Mouse (Mus musculus) central nervous system, embryonic 18 days (tissue): ENCODE measurements around the gene Fbxw27. TPM values are rescaled to one million over a fixed set of nuclear protein-coding genes. Genes with fewer than 3 reads are reported as not detected.

Experiments used
- polyA plus RNA-seq: library from polyadenylated mRNA; depleted of rRNA; stranded (reverse); fragments of >200 nt; gene quantifications from 2 replicates; pipeline ENCODE4 v1.2.3, GENCODE M21; 2012; rRNA removed

Fbxw27 gene
- polyA plus RNA-seq, result 0.24 TPM in 1 of 2 replicates, not detected in the other

DNA sequence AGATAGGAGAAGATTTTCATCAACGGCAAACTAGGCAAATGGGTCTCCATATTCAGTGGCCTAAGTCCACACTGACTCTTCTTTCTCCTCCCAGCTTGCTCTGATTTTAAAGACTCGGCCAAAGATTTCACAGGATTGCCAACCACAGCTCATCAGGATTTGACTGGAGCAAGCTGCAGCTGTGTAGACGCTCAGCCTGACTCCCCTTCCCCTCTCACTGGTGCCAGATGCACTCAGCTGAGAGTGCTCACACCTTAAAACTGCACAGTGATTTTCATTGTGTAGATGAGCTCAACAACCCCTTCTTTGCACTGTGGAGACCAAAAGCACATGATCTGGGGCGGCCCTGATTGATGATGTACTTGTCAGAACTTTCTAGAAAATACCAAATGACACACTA is at the start of gene Fbxw27:
Fbxw27 (minus strand) TSS at position 101 of the 400 bp plus-strand sequence.

DNA sequence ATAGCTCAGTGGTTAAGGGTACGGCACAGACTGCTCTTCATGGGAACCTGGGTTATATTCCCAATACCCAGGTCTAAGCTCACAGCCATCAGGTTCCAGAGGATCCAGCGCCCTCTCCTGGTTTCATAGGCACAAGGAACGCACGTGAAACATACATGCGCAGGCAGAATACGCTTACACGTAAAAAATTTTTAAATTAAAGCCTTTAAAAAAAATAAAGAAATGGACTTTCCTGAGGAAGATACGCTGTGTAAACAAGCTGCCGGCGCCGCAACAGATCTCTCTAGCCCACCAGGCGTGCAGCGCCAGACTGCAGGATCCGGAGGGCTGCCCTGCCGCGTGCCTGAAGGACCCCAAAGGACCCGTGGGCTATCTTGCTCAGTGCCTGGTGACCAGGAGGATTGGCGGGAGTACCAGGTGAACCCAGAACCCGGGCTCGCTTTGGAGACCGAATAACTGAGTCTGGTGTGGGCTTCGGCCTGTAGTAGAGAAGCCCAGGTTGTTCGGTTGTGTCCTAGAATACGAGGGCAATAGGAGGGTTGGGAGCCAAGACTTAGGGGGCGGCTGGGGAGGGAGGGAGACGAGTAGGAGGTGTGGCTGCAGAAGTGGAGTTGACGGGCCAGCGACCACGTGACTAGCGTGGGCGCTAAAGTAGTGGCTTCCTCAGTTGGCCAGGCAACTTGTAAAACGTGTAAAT is 42.1 kb upstream of the Fbxw27 start, which contains the start of gene Nme6:
Nme6 (plus strand) TSS at position 359 of the 697 bp plus-strand sequence.

DNA sequence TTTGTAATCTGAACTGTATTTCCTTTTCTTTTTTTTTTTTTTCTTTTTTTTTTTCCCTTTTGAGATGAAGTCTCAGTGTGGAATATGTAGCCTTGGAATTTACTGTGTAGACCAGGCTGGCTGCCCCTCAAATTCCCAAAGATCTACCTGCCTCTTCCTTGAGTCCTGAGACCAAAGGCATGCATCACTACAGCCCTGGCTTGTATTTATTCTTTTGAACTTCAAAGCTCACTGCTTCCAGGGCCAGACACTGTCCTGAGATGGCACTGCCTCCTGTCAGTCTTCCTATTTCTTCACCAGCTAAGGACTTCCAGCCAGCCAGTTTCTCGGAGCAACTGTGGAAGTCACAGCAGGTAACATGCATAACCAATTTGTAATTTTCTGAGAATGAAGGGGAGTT is 21.5 kb upstream of the Fbxw27 start, which contains the start of gene Spink8:
Spink8 (plus strand) TSS at position 301 of the 400 bp plus-strand sequence.

DNA sequence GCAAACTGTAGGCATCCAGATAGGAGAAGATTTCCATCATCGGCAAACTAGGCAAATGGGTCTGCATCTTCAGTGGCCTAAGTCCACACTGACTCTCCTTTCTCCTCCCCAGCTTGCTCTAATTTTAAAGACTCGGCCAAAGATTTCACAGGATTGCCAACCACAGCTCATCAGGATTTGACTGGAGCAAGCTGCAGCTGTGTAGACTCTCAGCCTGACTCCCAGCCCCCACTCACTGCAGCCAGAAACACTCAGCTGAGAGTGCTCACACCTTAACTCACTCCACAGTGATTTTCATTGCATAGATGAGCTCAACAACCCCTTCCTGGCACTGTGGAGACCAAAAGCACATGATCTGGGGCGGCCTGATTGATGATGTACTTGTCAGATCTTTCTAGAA is 44.5 kb downstream of the Fbxw27 start, which contains the start of gene Fbxw26:
Fbxw26 (minus strand) TSS at position 101 of the 400 bp plus-strand sequence.

Other genes starting within 250 kb of the Fbxw27 start
- gene Fbxw15, start 222.4 kb downstream of the Fbxw27 start, polyA plus RNA-seq, result 0.22 and 0.28 TPM in 2 replicates
- gene Fbxw24, start 164.6 kb downstream of the Fbxw27 start, polyA plus RNA-seq, result 0.04 and 0.05 TPM in 2 replicates
- gene Fbxw25, start 126.0 kb downstream of the Fbxw27 start, polyA plus RNA-seq, result 0.05 TPM in 1 of 2 replicates, not detected in the other
- 0.03 TPM in 1 of 2 replicates, not detected in the other for gene Fbxw18, start 88.0 kb downstream of the Fbxw27 start, polyA plus RNA-seq
- 0.06 TPM in 1 of 2 replicates, not detected in the other for gene Fbxw26, start 44.6 kb downstream of the Fbxw27 start, polyA plus RNA-seq
- 0.14 and 0.16 TPM in 2 replicates for gene Spink8, start 21.6 kb upstream of the Fbxw27 start, polyA plus RNA-seq
- 48.0 and 50.6 TPM in 2 replicates for gene Nme6, start 42.1 kb upstream of the Fbxw27 start, polyA plus RNA-seq
- 0.66 TPM in 1 of 2 replicates, not detected in the other for gene Camp, start 58.9 kb upstream of the Fbxw27 start, polyA plus RNA-seq
- 8.9 and 9.4 TPM in 2 replicates for gene Cdc25a, start 84.9 kb upstream of the Fbxw27 start, polyA plus RNA-seq
- gene Map4, start 140.8 kb upstream of the Fbxw27 start, polyA plus RNA-seq, result 209 and 216 TPM in 2 replicates